Mouse (Mus musculus) ES-E14 (cell line): ENCODE results near the gene Taf5l. TPM values are rescaled to one million over a fixed set of nuclear protein-coding genes. Genes with fewer than 3 reads are reported as not detected.
"Not testable (repeated sequence)": the region's sequence is repeated elsewhere in the genome, so short reads cannot be mapped to it uniquely, and the experiment has no call there.

ENCODE experiments used
- DNase-seq: peaks from one replicate; pipeline ENCODE4 v3.0.0-alpha.2; 2013; ENCODE audit warnings: low read depth, low spot score
- H3K27ac ChIP-seq: 2 replicates; pipeline ENCODE4 v1.5.1; 2012; ENCODE audit warnings: low read depth, mild to moderate bottlenecking, low read length, moderate library complexity, mixed read lengths; ENCODE audit not compliant: poor library complexity, insufficient read depth, severe bottlenecking
- H3K36me3 ChIP-seq: 2 replicates; pipeline ENCODE4 v1.6.1; 2012; ENCODE audit warnings: mild to moderate bottlenecking, low read length, moderate library complexity, mixed read lengths; ENCODE audit not compliant: control insufficient read depth, poor library complexity, insufficient read depth, severe bottlenecking
- H3K4me1 ChIP-seq, 2 experiments: fragments of 150-350 bp in 1 of 2; sonication (generic) in 1 of 2; 2 replicates each; pipeline ENCODE4 v1.6.1; 2012; ENCODE audit warnings: low read length in 2 of 2, mild to moderate bottlenecking in 1 of 2, mixed read lengths in 1 of 2; ENCODE audit not compliant: control insufficient read depth in 2 of 2, insufficient read depth in 2 of 2, poor library complexity in 1 of 2
- H3K4me3 ChIP-seq, 2 experiments: fragments of 150-350 bp in 1 of 2; sonication (generic) in 1 of 2; 2 replicates each; pipeline ENCODE4 v1.5.1; 2012; ENCODE audit warnings: low read length in 2 of 2, low read depth in 1 of 2, mild to moderate bottlenecking in 1 of 2, mixed read lengths in 1 of 2; ENCODE audit not compliant: insufficient read depth in 1 of 2, poor library complexity in 1 of 2, severe bottlenecking in 1 of 2
- H3K9ac ChIP-seq: 2 replicates; pipeline ENCODE4 v1.6.1; 2012; ENCODE audit warnings: low read depth, mild to moderate bottlenecking, low read length, mixed read lengths; ENCODE audit not compliant: poor library complexity, insufficient read depth, severe bottlenecking
- H3K9me3 ChIP-seq: fragments of 150-350 bp; sonication (generic); 2 replicates; pipeline ENCODE4 v1.6.1; 2012; ENCODE audit warnings: low read depth, mild to moderate bottlenecking, low read length; ENCODE audit not compliant: control insufficient read depth, insufficient read depth
- CHD2 ChIP-seq: IDR thresholded peaks from 2 replicates; pipeline ENCODE4 v1.6.1; 2014; ENCODE audit warnings: mild to moderate bottlenecking, low read depth, low read length, inconsistent platforms
- HCFC1 ChIP-seq: IDR thresholded peaks from 2 replicates; pipeline ENCODE4 v1.6.1; 2012; ENCODE audit warnings: low read length, inconsistent platforms, borderline replicate concordance; ENCODE audit not compliant: insufficient read depth
- MAFK ChIP-seq: IDR thresholded peaks from 2 replicates; pipeline ENCODE4 v1.6.1; 2014; ENCODE audit warnings: mild to moderate bottlenecking, low read depth, low read length, inconsistent platforms; ENCODE audit not compliant: insufficient read depth
- ZC3H11A ChIP-seq: IDR thresholded peaks from 2 replicates; pipeline ENCODE4 v1.6.1; 2012; ENCODE audit warnings: low read depth, mild to moderate bottlenecking, inconsistent platforms, low read length, borderline replicate concordance
- ZNF384 ChIP-seq: IDR thresholded peaks from 2 replicates; pipeline ENCODE4 v1.6.1; 2012; ENCODE audit warnings: low read depth, low read length, inconsistent platforms
- in situ Hi-C, 2 experiments: fragments of 600-800 bp; cut with MboI; formaldehyde crosslinking; loops; one replicate each; pipeline ENCODE4 v1.15.1; 2025; ENCODE audit warnings: low sequenced_read_pairs in 2 of 2, inconsistent platforms in 1 of 2; ENCODE audit not compliant: unreplicated experiment in 2 of 2
- total RNA-seq: library from RNA; depleted of rRNA; stranded (reverse); fragments of 300-350 nt; gene quantifications from 2 replicates; pipeline ENCODE4 v1.2.3, GENCODE M21; 2012

Taf5l gene
- total RNA-seq, 1 experiment, result 95.4 TPM

DNA sequence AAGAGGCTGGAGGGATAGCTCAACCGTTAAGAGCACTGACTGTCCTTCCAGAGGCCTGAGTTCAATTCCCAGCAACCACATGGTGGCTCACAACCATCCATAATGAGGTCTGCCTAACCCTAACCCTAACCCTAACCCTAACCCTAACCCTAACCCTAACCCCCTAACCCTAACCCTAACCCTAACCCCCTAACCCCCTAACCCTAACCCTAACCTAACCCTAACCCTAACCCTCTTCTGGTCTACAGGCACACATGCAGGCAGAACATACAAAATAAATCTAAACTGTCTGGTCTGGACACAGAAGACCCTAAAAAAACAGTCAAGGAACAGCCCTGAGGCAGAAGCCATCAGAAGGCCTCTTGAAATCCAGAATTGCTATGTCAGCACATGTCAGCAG, 59.8 kb downstream of the Taf5l start:
- H3K4me1 ChIP-seq, result no peaks in the 10 kb centered on the region
- H3K36me3 ChIP-seq, result peaks cover 15% of the 10 kb centered on the region; the same call in 1 of the 2 replicates
- DNase-seq, result peak; percentile 51
- no peak overlapping the region for H3K27ac ChIP-seq
- H3K9ac ChIP-seq, result no peak overlapping the region
- no peaks in the 10 kb centered on the region for H3K9me3 ChIP-seq
- H3K4me3 ChIP-seq, result no peak overlapping the region
- TF ChIP-seq MAFK, result no peak
- no peak for TF ChIP-seq ZNF384
- TF ChIP-seq HCFC1, result no peak
- TF ChIP-seq ZC3H11A, result no peak
- no peak for TF ChIP-seq CHD2
- in situ Hi-C loops, result no loop called here

- H3K27ac ChIP-seq, H3K9ac ChIP-seq, in situ Hi-C loops, H3K4me3 ChIP-seq, DNase-seq, H3K4me1 ChIP-seq, H3K9me3 ChIP-seq: not testable (repeated sequence)
- peaks cover 10% of the 10 kb centered on the region; the same call in 1 of the 2 replicates for H3K36me3 ChIP-seq
These were observed 60.6 kb downstream of the Taf5l start for GRCm38 (mm10) chr8:123960556-123960955.

- no peak for TF ChIP-seq MAFK
- no peak for TF ChIP-seq HCFC1
- TF ChIP-seq ZC3H11A, result no peak
- no peak for TF ChIP-seq CHD2
- no peak for TF ChIP-seq ZNF384
- in situ Hi-C loops, result no loop called here
- peaks cover 10% of the 10 kb centered on the region; the same call in 1 of the 2 replicates for H3K36me3 ChIP-seq
These were observed 61.1 kb downstream of the Taf5l start for GRCm38 (mm10) chr8:123960056-123960455.

GRCm38 (mm10) chr8:123959473-123959872, 61.7 kb downstream of the Taf5l start:
- TF ChIP-seq ZC3H11A, result no peak
- no peak for TF ChIP-seq ZNF384
- TF ChIP-seq HCFC1, result no peak
- no peak for TF ChIP-seq MAFK
- TF ChIP-seq CHD2, result no peak
- H3K9me3 ChIP-seq, result no peaks in the 10 kb centered on the region
- peaks cover 11% of the 10 kb centered on the region; the same call in 1 of the 2 replicates for H3K36me3 ChIP-seq
- H3K4me3 ChIP-seq, result no peak overlapping the region
- H3K4me1 ChIP-seq, result no peaks in the 10 kb centered on the region
- no peak overlapping the region for H3K9ac ChIP-seq
- in situ Hi-C loops, result no loop called here
- no peak overlapping the region for H3K27ac ChIP-seq
- DNase-seq, result no peak

More at GRCm38 (mm10) chr8:123960056-123960455, 61.1 kb downstream of the Taf5l start:
- no peak overlapping the region for H3K4me3 ChIP-seq
- H3K4me1 ChIP-seq, result no peaks in the 10 kb centered on the region
- H3K27ac ChIP-seq, result no peak overlapping the region
- H3K9ac ChIP-seq, result no peak overlapping the region
- no peaks in the 10 kb centered on the region for H3K9me3 ChIP-seq
- no peak for DNase-seq

DNA sequence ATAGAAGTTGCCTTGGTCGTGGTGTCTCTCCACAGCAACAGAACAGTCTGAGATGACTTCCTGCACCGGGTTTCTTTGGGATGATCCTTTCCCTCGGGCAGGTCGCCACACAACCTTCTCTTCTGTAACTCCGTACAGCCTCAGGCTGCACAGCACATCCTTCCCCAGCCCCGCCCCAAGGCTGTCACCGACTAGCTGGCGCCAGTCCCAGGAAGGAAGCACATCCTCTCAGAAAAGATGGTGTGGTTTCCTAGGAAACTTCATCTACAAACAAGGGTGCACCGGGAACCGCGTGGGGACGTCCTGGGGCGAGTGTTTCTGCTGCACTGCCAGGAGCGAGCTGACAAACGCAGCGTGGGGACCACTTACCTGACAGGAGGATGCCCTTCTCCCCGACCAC, 63.1 kb downstream of the Taf5l start:
- in situ Hi-C loops, result no loop called here
- Histone ChIP-seq H3K9me3 (no peaks in the 10 kb centered on the region), H3K27ac (no peak overlapping the region), H3K36me3 (peaks cover 14% of the 10 kb centered on the region; the same call in 1 of the 2 replicates), H3K9ac (no peak overlapping the region), H3K4me1 (no peaks in the 10 kb centered on the region), H3K4me3 (no peak overlapping the region)
- no peak for DNase-seq
- no peak for TF ChIP-seq ZC3H11A
- TF ChIP-seq ZNF384, result no peak
- no peak for TF ChIP-seq HCFC1
- TF ChIP-seq CHD2, result no peak
- no peak for TF ChIP-seq MAFK
